Mouse (Mus musculus): ENCODE results near the gene a. TPM values are rescaled to one million over a fixed set of nuclear protein-coding genes. Genes with fewer than 3 reads are reported as not detected.

The a gene
- polyA plus RNA-seq, 1 experiment from 2014 or later: 0.41 TPM

- DNase-seq (ENCODE audit: low spot score) (no peak), ATAC-seq (ENCODE audit: low FRiP score, low TSS enrichment) (no peak)
- no peaks in the 10 kb centered on the region for H3K27me3 ChIP-seq (ENCODE audit: control insufficient read depth, insufficient read depth, low read length)
- H3K4me3 ChIP-seq (ENCODE audit: low read depth, low read length): no peak overlapping the region
- no peak for TF ChIP-seq CTCF (IDR thresholded peaks at IDR 0.05; ENCODE audit: low read depth)
- no peaks in the 10 kb centered on the region for H3K9me3 ChIP-seq (ENCODE audit: control insufficient read depth, low read length)
- H3K36me3 ChIP-seq (ENCODE audit: control insufficient read depth, insufficient read depth, low read length): no peaks in the 10 kb centered on the region
- H3K4me1 ChIP-seq (replicated peaks; ENCODE audit: control insufficient read depth, insufficient read depth): no peaks in the 10 kb centered on the region
- WGBS: 48% methylated on average over 8 of the region's 8 CpGs
- no peak overlapping the region for H3K27ac ChIP-seq (replicated peaks)
- H3K4me2 ChIP-seq (replicated peaks; ENCODE audit: low read depth): no peak overlapping the region; the same call in 1 of the 2 replicates
- no peak overlapping the region for H3K9ac ChIP-seq (ENCODE audit: low read length)
These were observed 39.3 kb upstream of the a start for GRCm38 (mm10) chr2:154751924-154752323.

DNA sequence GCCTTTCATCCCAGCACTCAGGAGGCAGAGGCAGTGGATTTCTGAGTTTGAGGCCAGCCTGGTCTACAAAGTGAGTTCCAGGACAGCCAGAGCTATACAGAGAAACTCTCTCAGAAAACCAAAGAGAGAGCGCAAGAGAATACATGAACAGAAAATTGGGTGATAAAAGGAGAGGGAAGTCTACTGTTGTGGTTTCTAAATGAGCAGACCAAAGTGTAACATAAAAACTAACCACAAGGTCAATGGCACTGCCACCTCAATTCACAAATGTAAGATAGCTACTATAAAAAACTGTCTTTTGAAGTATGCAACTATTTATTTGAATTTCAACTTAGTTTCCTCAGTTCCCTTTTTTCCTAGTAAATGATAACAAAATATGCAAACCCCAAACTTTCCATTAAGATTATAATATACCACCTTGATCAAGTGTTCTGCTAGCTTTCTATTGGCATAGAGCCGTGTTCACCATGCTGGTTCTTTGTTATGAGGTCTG is 37.1 kb upstream of the a start:
- 83% methylated on average over 2 of the region's 2 CpGs for WGBS
- H3K27me3 ChIP-seq (ENCODE audit: control insufficient read depth, insufficient read depth, low read length): no peaks in the 10 kb centered on the region
- no peaks in the 10 kb centered on the region for H3K9me3 ChIP-seq (ENCODE audit: control insufficient read depth, low read length)
- no peaks in the 10 kb centered on the region for H3K4me1 ChIP-seq (replicated peaks; ENCODE audit: control insufficient read depth, insufficient read depth)
- no peak for ATAC-seq (ENCODE audit: low FRiP score, low TSS enrichment)
- no peak overlapping the region for H3K4me2 ChIP-seq (replicated peaks; ENCODE audit: low read depth)
- no peak overlapping the region for H3K9ac ChIP-seq (ENCODE audit: low read length)
- DNase-seq (ENCODE audit: low spot score): no peak
- no peaks in the 10 kb centered on the region for H3K36me3 ChIP-seq (ENCODE audit: control insufficient read depth, insufficient read depth, low read length)
- H3K4me3 ChIP-seq (ENCODE audit: low read depth, low read length): no peak overlapping the region
- no peak overlapping the region for H3K27ac ChIP-seq (replicated peaks)
- TF ChIP-seq CTCF (IDR thresholded peaks at IDR 0.05; ENCODE audit: low read depth): no peak
- TF ChIP-seq EP300 (optimal IDR thresholded peaks at IDR 0.05): no peak

DNA sequence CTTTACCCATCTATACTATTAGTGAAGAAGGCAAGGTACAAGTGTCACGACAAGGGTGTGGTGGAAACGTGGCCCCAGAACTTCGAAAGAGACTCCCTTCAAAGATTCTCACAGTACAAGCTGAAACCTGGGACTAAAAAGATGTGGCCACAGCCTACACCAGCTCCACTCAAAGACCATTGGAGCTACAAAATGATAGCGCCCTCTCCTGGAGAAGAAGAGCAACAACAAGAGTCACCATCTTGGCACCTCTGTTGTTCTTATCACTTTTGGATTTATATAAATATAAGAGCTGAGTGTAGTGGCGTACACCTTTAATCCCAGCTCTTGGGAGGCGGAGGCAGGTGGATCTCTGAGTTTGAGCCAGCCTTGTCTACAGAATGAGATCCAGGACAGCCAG is 35.4 kb upstream of the a start:
- H3K36me3 ChIP-seq (ENCODE audit: control insufficient read depth, insufficient read depth, low read length): no peaks in the 10 kb centered on the region
- 70% methylated on average over 6 of the region's 6 CpGs for WGBS
- H3K4me1 ChIP-seq (replicated peaks; ENCODE audit: control insufficient read depth, insufficient read depth): no peaks in the 10 kb centered on the region
- H3K9me3 ChIP-seq (ENCODE audit: control insufficient read depth, low read length): no peaks in the 10 kb centered on the region
- no peaks in the 10 kb centered on the region for H3K27me3 ChIP-seq (ENCODE audit: control insufficient read depth, insufficient read depth, low read length)
- no peak overlapping the region for H3K27ac ChIP-seq (replicated peaks)
- TF ChIP-seq CTCF (IDR thresholded peaks at IDR 0.05; ENCODE audit: low read depth) (peak; percentile 63), EP300 (optimal IDR thresholded peaks at IDR 0.05) (no peak)
- no peak overlapping the region for H3K4me2 ChIP-seq (replicated peaks; ENCODE audit: low read depth)
- no peak overlapping the region for H3K9ac ChIP-seq (ENCODE audit: low read length)
- DNase-seq (ENCODE audit: low spot score) (no peak), ATAC-seq (ENCODE audit: low FRiP score, low TSS enrichment) (no peak)
- H3K4me3 ChIP-seq (ENCODE audit: low read depth, low read length): no peak overlapping the region

- WGBS: 76% methylated on average over 5 of the region's 5 CpGs
- ATAC-seq (ENCODE audit: low FRiP score, low TSS enrichment) (no peak), DNase-seq (ENCODE audit: low spot score) (no peak)
- H3K36me3 ChIP-seq (ENCODE audit: control insufficient read depth, insufficient read depth, low read length): no peaks in the 10 kb centered on the region
- no peak overlapping the region for H3K27ac ChIP-seq (replicated peaks)
- no peak overlapping the region for H3K4me3 ChIP-seq (ENCODE audit: low read depth, low read length)
- no peak for TF ChIP-seq EP300 (optimal IDR thresholded peaks at IDR 0.05)
- no peak for TF ChIP-seq CTCF (IDR thresholded peaks at IDR 0.05; ENCODE audit: low read depth)
- no peaks in the 10 kb centered on the region for H3K9me3 ChIP-seq (ENCODE audit: control insufficient read depth, low read length)
- no peaks in the 10 kb centered on the region for H3K4me1 ChIP-seq (replicated peaks; ENCODE audit: control insufficient read depth, insufficient read depth)
- no peak overlapping the region for H3K9ac ChIP-seq (ENCODE audit: low read length)
- H3K27me3 ChIP-seq (ENCODE audit: control insufficient read depth, insufficient read depth, low read length): no peaks in the 10 kb centered on the region
- H3K4me2 ChIP-seq (replicated peaks; ENCODE audit: low read depth): no peak overlapping the region
These were observed 33.5 kb upstream of the a start for GRCm38 (mm10) chr2:154757691-154758090.

DNA sequence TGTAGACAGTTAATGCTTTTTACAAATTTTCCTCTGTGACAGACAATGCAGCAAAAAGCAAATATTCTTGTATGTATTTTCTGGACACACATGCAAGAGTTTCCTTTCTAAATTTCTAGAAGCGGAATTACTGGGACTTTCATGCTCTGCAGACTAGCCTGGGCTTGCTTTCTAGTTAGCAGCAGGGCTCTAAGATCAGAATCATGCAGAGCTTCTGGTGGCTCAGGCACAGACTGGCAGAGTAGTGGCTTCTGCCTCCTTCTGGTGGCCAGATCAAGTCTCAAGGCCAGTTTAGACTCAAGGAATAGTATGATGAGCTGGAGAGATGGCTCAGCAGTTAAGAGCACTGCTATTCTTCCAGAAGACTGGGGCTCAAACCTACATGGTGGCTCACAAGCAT is 32.7 kb upstream of the a start:
- Histone ChIP-seq H3K27ac (replicated peaks) (no peak overlapping the region), H3K4me2 (replicated peaks; ENCODE audit: low read depth) (no peak overlapping the region), H3K4me1 (replicated peaks; ENCODE audit: control insufficient read depth, insufficient read depth) (no peaks in the 10 kb centered on the region), H3K36me3 (ENCODE audit: control insufficient read depth, insufficient read depth, low read length) (no peaks in the 10 kb centered on the region), H3K9ac (ENCODE audit: low read length) (no peak overlapping the region), H3K9me3 (ENCODE audit: control insufficient read depth, low read length) (no peaks in the 10 kb centered on the region), H3K4me3 (ENCODE audit: low read depth, low read length) (no peak overlapping the region), H3K27me3 (ENCODE audit: control insufficient read depth, insufficient read depth, low read length) (no peaks in the 10 kb centered on the region)
- no peak for TF ChIP-seq CTCF (IDR thresholded peaks at IDR 0.05; ENCODE audit: low read depth)
- TF ChIP-seq EP300 (optimal IDR thresholded peaks at IDR 0.05): no peak
- ATAC-seq (ENCODE audit: low FRiP score, low TSS enrichment) (no peak), DNase-seq (ENCODE audit: low spot score) (no peak)
- WGBS: 56% methylated on average over 1 of the region's 1 CpGs

GRCm38 (mm10) chr2:154763226-154763625 is 28.0 kb upstream of the a start:
- Histone ChIP-seq H3K4me2 (replicated peaks; ENCODE audit: low read depth) (no peak overlapping the region), H3K36me3 (ENCODE audit: control insufficient read depth, insufficient read depth, low read length) (no peaks in the 10 kb centered on the region), H3K9ac (ENCODE audit: low read length) (no peak overlapping the region), H3K27me3 (ENCODE audit: control insufficient read depth, insufficient read depth, low read length) (no peaks in the 10 kb centered on the region), H3K4me3 (ENCODE audit: low read depth, low read length) (no peak overlapping the region), H3K4me1 (replicated peaks; ENCODE audit: control insufficient read depth, insufficient read depth) (no peaks in the 10 kb centered on the region; the same call in 1 of the 2 replicates), H3K27ac (replicated peaks) (no peak overlapping the region), H3K9me3 (ENCODE audit: control insufficient read depth, low read length) (no peaks in the 10 kb centered on the region)
- DNase-seq (ENCODE audit: low spot score) (no peak), ATAC-seq (ENCODE audit: low FRiP score, low TSS enrichment) (no peak)
- no peak for TF ChIP-seq EP300 (optimal IDR thresholded peaks at IDR 0.05)
- 36% methylated on average over 3 of the region's 3 CpGs for WGBS
